Mouse (Mus musculus) regulatory T cell (primary cell): ENCODE results near the gene Tnnt1.

Source experiments
- in situ Hi-C: fragments of 300-600 bp; cut with MboI, MseI; formaldehyde crosslinking; loops from one replicate; pipeline ENCODE4 v1.15.1; 2025; ENCODE audit warnings: high pct_unique_total_duplicates

Gene Tnnt1

GRCm38 (mm10) chr7:4522292-4522691, 6.1 kb upstream of the Tnnt1 start:
- in situ Hi-C loops, result loop anchor here (5.0 to 25.0 kb wide), 3 partner anchors 90 to 1865 kb away; partner anchors contain the start of genes Smim17 and Zfp28

GRCm38 (mm10) chr7:4521231-4522003, 5.2 kb upstream of the Tnnt1 start:
- in situ Hi-C loops, result loop anchor here (5.0 to 25.0 kb wide), 3 partner anchors 89 to 1866 kb away; partner anchors contain the start of genes Smim17 and Zfp28

- in situ Hi-C loops, result loop anchor here (25.0 kb wide), 1 partner anchor 1869 kb away; the partner anchor contains the start of genes Smim17 and Zfp28
Measured at GRCm38 (mm10) chr7:4518487-4518886, 2.3 kb upstream of the Tnnt1 start.

GRCm38 (mm10) chr7:4515853-4516252, 329 bp downstream of the Tnnt1 start:
- in situ Hi-C loops, result loop anchor here (25.0 kb wide), 1 partner anchor 1871 kb away; the partner anchor contains the start of genes Smim17 and Zfp28

- in situ Hi-C loops, result loop anchor here (25.0 kb wide), 1 partner anchor 1873 kb away; the partner anchor contains the start of genes Smim17 and Zfp28
Measured at GRCm38 (mm10) chr7:4513829-4514712, 2.1 kb downstream of the Tnnt1 start.

- in situ Hi-C loops, result loop anchor here (25.0 kb wide), 1 partner anchor 1874 kb away; the partner anchor contains the start of genes Smim17 and Zfp28
Measured at GRCm38 (mm10) chr7:4513236-4513635, 2.9 kb downstream of the Tnnt1 start.

GRCm38 (mm10) chr7:4511489-4512224, 4.5 kb downstream of the Tnnt1 start:
- in situ Hi-C loops, result loop anchor here (25.0 kb wide), 1 partner anchor 1876 kb away; the partner anchor contains the start of genes Smim17 and Zfp28

- in situ Hi-C loops, result loop anchor here (25.0 kb wide), 1 partner anchor 1877 kb away; the partner anchor contains the start of genes Smim17 and Zfp28
Measured at GRCm38 (mm10) chr7:4509863-4510608, 6.1 kb downstream of the Tnnt1 start.

GRCm38 (mm10) chr7:4508739-4509116, 7.5 kb downstream of the Tnnt1 start:
- in situ Hi-C loops, result loop anchor here (25.0 kb wide), 1 partner anchor 1879 kb away; the partner anchor contains the start of genes Smim17 and Zfp28

- in situ Hi-C loops, result loop anchor here (25.0 kb wide), 1 partner anchor 1879 kb away; the partner anchor contains the start of genes Smim17 and Zfp28
Measured at GRCm38 (mm10) chr7:4508062-4508738, 8.0 kb downstream of the Tnnt1 start.

- in situ Hi-C loops, result loop anchor here (25.0 kb wide), 1 partner anchor 1880 kb away; the partner anchor contains the start of genes Smim17 and Zfp28
Measured at GRCm38 (mm10) chr7:4507220-4507619, 9.0 kb downstream of the Tnnt1 start.

- in situ Hi-C loops, result loop anchor here (25.0 kb wide), 1 partner anchor 1882 kb away; the partner anchor contains the start of genes Smim17 and Zfp28
Measured at GRCm38 (mm10) chr7:4504646-4505435, 11.3 kb downstream of the Tnnt1 start.

GRCm38 (mm10) chr7:4503858-4504257, 12.3 kb downstream of the Tnnt1 start:
- in situ Hi-C loops, result loop anchor here (25.0 kb wide), 1 partner anchor 1883 kb away; the partner anchor contains the start of genes Smim17 and Zfp28

GRCm38 (mm10) chr7:4503100-4503499, 13.1 kb downstream of the Tnnt1 start:
- in situ Hi-C loops, result loop anchor here (25.0 kb wide), 1 partner anchor 1884 kb away; the partner anchor contains the start of genes Smim17 and Zfp28

GRCm38 (mm10) chr7:4502421-4503090, 13.6 kb downstream of the Tnnt1 start:
- in situ Hi-C loops, result loop anchor here (25.0 kb wide), 1 partner anchor 1885 kb away; the partner anchor contains the start of genes Smim17 and Zfp28

- in situ Hi-C loops, result loop anchor here (25.0 kb wide), 1 partner anchor 1886 kb away; the partner anchor contains the start of genes Smim17 and Zfp28
Measured at GRCm38 (mm10) chr7:4501558-4502397, 14.4 kb downstream of the Tnnt1 start, which contains the start of gene Ppp1r12c. TSS of gene Ppp1r12c (minus strand) at chr7:4501680.
